Mouse (Mus musculus) left cerebral cortex, postnatal 10 days (tissue): ENCODE data around the gene Gfm1. TPM values are rescaled to one million over a fixed set of nuclear protein-coding genes. Genes with fewer than 3 reads are reported as not detected.
A peak's percentile ranks its signal among the peaks of the same experiment; 100 is the strongest.

Source experiments
- DNase-seq, 2 experiments: peaks; one replicate each; pipeline ENCODE4 v3.0.0; 2021 to 2022; ENCODE audit warnings: low spot score in 2 of 2, mixed read lengths in 1 of 2; ENCODE audit errors: extremely low spot score in 1 of 2
- intact Hi-C: fragments of 180-260 bp; cut with DNase I; formaldehyde crosslinking; loops from one replicate; pipeline ENCODE4 v1.15.1; 2025
- total RNA-seq, 2 experiments: library from RNA; stranded (reverse); gene quantifications; 2 replicates each; pipeline ENCODE4 v1.2.3; 2021

Gfm1 gene
- total RNA-seq, 2 experiments from 2014 or later: 46.3 to 48.6 TPM

DNA sequence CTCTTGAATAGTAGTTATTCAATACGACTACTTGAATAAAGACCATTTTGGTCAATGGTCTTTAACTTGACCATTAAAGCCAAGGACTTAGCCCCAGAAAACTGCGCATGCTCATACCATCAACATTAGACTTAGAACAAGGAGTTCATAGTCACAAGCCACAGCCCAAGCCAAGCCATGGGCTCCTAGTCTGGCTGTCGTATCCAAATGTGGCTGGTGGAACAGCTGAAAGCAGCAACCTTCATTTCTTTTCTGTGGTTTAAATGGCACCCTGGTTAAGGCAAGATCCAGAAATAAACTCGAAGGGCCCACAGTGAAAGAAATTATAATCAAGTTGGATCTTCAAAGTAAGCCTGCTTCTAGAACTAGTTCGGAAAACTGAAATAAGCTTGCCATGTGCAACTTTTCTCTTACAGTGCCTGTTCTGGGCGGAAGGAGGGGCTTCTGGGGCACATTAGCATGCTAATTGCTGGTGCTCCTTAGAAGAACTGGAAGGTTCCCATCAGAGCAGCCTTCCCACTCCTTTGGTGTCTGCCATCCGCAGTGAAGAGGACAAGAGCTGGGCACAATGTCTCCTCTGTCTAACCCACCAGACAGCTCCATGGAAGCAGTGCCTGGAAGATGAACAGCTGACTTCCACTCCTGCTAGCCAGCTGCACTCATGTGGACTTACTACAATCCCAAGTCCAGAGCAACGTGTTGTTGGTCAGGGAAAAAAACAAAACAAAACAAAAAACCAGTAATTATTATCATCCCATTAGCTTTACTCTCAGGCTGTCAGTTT, 62.4 kb downstream of the Gfm1 start:
- peak in 1 of 2 experiments; percentile 22 for DNase-seq
- intact Hi-C loops: no loop called here

- DNase-seq: no peak
Observed at GRCm38 (mm10) chr3:67493132-67493531, 63.2 kb downstream of the Gfm1 start.

DNA sequence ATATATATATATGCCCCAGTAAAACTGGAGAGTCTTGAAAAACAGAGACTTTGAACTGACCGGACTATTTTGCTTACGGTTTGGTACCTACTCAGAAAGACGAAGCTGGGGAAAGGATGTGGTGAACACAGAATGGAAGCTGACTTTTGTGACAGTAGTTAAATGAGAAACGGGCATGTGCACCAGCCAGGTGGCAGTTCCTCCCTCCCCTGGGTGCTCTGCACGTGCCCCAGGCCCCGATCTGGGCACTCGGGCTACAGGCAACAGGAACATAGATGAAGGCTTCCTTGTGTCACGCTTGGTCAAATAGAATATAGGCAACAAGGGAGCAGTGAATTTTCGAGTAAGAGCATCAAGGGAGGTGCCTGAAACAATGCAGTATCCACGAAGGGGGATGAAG, 66.4 kb downstream of the Gfm1 start:
- intact Hi-C loops: no loop called here
- no peak for DNase-seq

More at GRCm38 (mm10) chr3:67493132-67493531, 63.2 kb downstream of the Gfm1 start:
- intact Hi-C loops: no loop called here

GRCm38 (mm10) chr3:67497998-67498397, 68.1 kb downstream of the Gfm1 start:
- DNase-seq: no peak
- intact Hi-C loops: no loop called here

GRCm38 (mm10) chr3:67498773-67499405, 69.0 kb downstream of the Gfm1 start:
- intact Hi-C loops: no loop called here
- no peak for DNase-seq

DNA sequence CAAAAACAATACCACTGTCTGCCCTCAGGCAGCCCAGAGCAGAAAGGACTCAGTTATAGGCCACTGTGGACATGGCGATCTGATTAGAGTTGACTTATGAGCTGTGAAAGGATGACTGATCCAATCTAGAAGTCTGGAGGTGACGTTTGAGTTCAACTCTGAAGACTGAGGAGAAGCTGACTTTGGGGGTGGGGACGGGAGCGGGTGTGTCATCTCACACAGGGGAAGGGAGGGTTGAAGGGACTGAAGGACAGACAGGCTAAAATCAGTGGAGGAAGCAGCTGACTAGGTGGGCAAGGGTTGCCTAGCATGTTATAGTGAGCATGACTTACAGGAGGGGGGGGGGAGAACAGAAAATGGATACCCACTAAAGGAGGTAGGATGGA, 69.5 kb downstream of the Gfm1 start:
- intact Hi-C loops: no loop called here
- no peak for DNase-seq

GRCm38 (mm10) chr3:67503878-67504277, 74.0 kb downstream of the Gfm1 start:
- intact Hi-C loops: no loop called here
- DNase-seq: no peak

GRCm38 (mm10) chr3:67505286-67505685, 75.4 kb downstream of the Gfm1 start:
- DNase-seq: no peak
- intact Hi-C loops: no loop called here

- intact Hi-C loops: no loop called here
- DNase-seq: no peak
Observed at GRCm38 (mm10) chr3:67508216-67508892, 78.5 kb downstream of the Gfm1 start.

DNA sequence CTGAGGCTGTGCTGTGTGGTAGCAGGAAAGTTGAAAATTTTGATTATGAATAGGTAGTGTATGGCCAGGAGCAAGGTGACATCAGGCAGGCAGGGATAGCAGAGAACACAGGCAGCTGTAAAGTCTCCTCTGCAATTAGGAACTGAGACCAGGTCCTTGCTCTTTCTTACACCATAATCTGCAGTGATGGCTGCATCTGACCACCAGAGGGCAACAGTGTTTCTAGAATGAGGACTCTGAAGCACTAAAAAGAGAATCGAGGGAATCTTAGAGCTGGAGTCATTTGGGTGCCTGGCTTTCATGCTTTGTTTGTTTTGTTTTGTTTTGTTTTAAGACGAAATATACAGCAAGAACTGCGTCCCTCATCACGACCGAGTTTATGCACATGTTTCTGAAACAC, 82.9 kb downstream of the Gfm1 start:
- intact Hi-C loops: loop anchor here (5.0 kb wide), 1 partner anchor 534 kb away; no protein-coding TSS in a partner anchor
- DNase-seq: peak; percentile 74 to 76

DNA sequence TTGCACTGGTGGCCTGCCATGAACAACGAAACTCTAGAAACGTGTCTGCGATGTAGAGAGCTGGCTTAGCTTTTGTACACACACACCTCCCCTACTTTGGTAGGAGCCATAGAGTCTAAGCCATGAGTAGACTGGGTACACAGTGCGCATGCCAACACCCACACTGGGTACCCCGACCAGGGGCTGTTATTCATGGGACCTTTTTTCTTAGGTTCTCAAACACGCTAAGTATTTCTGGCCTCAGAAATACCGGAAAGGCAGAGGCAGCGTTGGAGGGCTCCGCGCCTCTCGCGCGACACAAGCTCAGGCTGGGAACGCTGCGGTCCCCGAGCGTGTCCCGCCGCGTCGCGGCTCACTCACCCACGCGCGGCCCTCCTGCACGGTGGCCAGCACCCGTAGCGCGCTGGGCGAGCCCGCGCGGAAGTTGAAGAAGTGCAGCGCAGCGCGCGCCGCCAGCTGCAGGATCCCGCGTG, 84.9 kb downstream of the Gfm1 start:
- intact Hi-C loops: loop anchor here (5.0 kb wide), 1 partner anchor 532 kb away; no protein-coding TSS in a partner anchor
- peak in 1 of 2 experiments; percentile 53 for DNase-seq

- intact Hi-C loops: no loop called here
- peak in 1 of 2 experiments; percentile 55 for DNase-seq
Observed at GRCm38 (mm10) chr3:67515274-67515801, 85.4 kb downstream of the Gfm1 start, which contains the start of gene Rarres1. Gene Rarres1 (minus strand): TSS chr3:67515523.

- intact Hi-C loops: no loop called here
- DNase-seq: no peak
Observed at GRCm38 (mm10) chr3:67520568-67521143, 90.8 kb downstream of the Gfm1 start.

DNA sequence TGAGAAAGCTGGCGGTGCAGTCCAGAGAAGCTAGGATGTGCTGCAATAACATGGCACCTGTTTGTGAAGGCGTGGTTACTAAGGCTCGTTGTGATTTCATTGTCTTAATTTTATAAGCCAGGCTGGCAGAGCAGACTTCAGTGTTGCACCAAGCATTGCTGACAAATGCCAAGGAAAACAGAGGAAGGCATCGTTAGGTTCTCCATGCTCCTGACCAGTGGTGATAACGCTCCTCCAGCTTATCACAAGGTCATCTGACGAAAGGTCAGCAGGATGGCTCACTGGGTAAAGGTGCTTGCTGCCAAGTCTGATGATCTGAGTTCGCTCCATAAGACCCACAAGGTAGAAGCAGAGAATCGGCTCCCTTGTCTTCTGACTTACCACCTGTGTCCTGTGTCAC, 92.8 kb downstream of the Gfm1 start:
- intact Hi-C loops: no loop called here
- no peak for DNase-seq

- intact Hi-C loops: no loop called here
- no peak for DNase-seq
Observed at GRCm38 (mm10) chr3:67524768-67525167, 94.9 kb downstream of the Gfm1 start.
